Mouse (Mus musculus) embryonic facial prominence, embryonic 10.5 days (tissue): ENCODE measurements around the gene Kansl1l. TPM values are rescaled to one million over a fixed set of nuclear protein-coding genes. Genes with fewer than 3 reads are reported as not detected.

Experiments used
- DNase-seq: peaks from one replicate; pipeline ENCODE4 v3.0.0-alpha.2; 2017; ENCODE audit warnings: low spot score
- H3K27ac ChIP-seq: fragments of 300-500 bp; sonication (generic); replicated peaks from 2 replicates; pipeline ENCODE4 v1.5.1; 2016; ENCODE audit warnings: mild to moderate bottlenecking
- H3K27me3 ChIP-seq: fragments of 300-500 bp; sonication (generic); replicated peaks from 2 replicates; pipeline ENCODE4 v1.6.1; 2016; ENCODE audit warnings: low read depth, mild to moderate bottlenecking; ENCODE audit not compliant: poor library complexity, severe bottlenecking
- H3K36me3 ChIP-seq: fragments of 300-500 bp; sonication (generic); replicated peaks from 2 replicates; pipeline ENCODE4 v1.6.1; 2016; ENCODE audit warnings: mild to moderate bottlenecking, moderate library complexity
- H3K4me1 ChIP-seq: fragments of 300-500 bp; sonication (generic); 2 replicates; pipeline ENCODE4 v1.6.1; 2016
- H3K4me3 ChIP-seq: fragments of 300-500 bp; sonication (generic); 2 replicates; pipeline ENCODE4 v1.5.1; 2016; ENCODE audit warnings: mild to moderate bottlenecking, moderate library complexity
- H3K9me3 ChIP-seq: fragments of 300-500 bp; sonication (generic); 2 replicates; pipeline ENCODE4 v1.6.1; 2016; ENCODE audit warnings: mild to moderate bottlenecking
- WGBS: fragments of 180-500 bp; shearing (Covaris S2); methylation state at CpG from one replicate; pipeline ENCODE4 v1.1.7; 2016; 5-methylcytosine and 5-hydroxymethylcytosine counted together
- polyA plus RNA-seq: library from polyadenylated mRNA; unstranded; fragments of >200 nt; fragmentation: Nextera tagmentation; extraction: Ambion mirVana; gene quantifications from 2 replicates; pipeline ENCODE4 v1.2.1, GENCODE M21; 2016

Gene Kansl1l
- polyA plus RNA-seq, 1 experiment from 2014 or later: 9.3 TPM

GRCm38 (mm10) chr1:66678662-66679061 is 138.7 kb downstream of the Kansl1l start:
- H3K4me3 ChIP-seq: no peak overlapping the region
- H3K27me3 ChIP-seq: no peaks in the 10 kb centered on the region
- H3K9me3 ChIP-seq: no peaks in the 10 kb centered on the region
- H3K36me3 ChIP-seq: no peaks in the 10 kb centered on the region
- no peak overlapping the region for H3K27ac ChIP-seq
- DNase-seq: no peak
- H3K4me1 ChIP-seq: no peaks in the 10 kb centered on the region
- 55% methylated on average over 2 of the region's 2 CpGs for WGBS

DNA sequence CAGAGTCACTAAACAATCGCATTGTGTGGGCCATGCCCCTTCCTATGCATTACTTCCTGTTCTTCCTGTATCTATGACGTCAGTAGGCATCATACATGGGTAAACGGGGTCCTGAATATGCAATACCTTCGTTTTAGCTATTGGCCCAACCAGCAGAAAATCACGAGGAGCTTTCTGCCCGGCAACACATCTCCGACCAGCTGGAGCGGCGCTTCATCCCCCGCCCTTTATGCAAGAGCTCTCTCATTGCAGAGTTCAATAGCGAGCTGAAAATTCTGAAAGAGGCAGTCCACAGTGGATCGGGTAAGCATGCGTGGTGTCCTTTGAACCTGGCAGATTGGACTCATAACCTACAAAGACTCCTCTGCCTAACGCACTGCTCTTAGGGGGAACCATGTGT is 139.4 kb downstream of the Kansl1l start:
- no peak for DNase-seq
- Histone ChIP-seq H3K4me3 (no peak overlapping the region), H3K36me3 (no peaks in the 10 kb centered on the region), H3K27ac (no peak overlapping the region), H3K27me3 (no peaks in the 10 kb centered on the region), H3K9me3 (no peaks in the 10 kb centered on the region), H3K4me1 (no peaks in the 10 kb centered on the region)
- 81% methylated on average over 14 of the region's 14 CpGs for WGBS

DNA sequence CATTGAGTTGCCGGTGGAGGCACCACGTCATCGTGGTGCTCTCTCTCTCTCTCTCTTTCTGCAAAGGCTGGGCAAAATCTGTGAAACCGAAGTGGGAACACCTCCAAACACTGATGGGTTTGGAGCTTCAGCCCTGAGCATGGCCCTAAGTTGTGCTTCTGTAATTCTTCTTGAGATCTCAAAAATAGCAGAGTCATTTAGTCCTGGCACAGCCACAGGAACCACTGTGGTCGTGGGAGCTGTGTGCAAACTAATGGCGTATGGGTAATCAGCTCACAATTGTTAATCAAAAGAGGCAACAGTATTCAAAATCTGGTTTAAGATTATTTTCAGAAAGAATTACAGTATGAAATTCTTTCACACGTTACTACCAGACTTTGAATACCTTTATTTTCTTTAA is 144.6 kb downstream of the Kansl1l start:
- no peaks in the 10 kb centered on the region for H3K27me3 ChIP-seq
- no peak overlapping the region for H3K27ac ChIP-seq
- no peaks in the 10 kb centered on the region for H3K4me1 ChIP-seq
- 89% methylated on average over 7 of the region's 7 CpGs for WGBS
- H3K9me3 ChIP-seq: no peaks in the 10 kb centered on the region
- DNase-seq: no peak
- no peaks in the 10 kb centered on the region for H3K36me3 ChIP-seq
- no peak overlapping the region for H3K4me3 ChIP-seq

DNA sequence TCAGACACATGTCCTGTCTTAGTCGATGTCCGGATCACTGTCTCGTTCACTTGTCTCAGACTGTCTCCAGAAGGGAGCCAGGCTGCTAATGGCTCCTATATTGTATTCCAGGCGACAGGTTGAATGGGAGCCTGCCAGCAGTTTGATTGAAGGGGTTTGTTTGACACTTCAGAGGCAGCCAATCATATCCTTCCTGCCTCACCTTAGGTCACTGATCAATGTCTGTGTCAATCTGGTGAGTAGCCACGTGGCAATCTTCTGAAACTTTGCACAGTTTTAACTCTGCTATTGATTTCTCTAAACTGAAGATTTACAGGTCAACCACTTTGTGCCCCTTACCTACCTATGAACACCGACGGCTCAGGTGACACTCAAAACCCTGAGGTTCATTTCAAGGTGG is 145.9 kb downstream of the Kansl1l start:
- Histone ChIP-seq H3K36me3 (no peaks in the 10 kb centered on the region), H3K4me3 (no peak overlapping the region), H3K9me3 (no peaks in the 10 kb centered on the region), H3K27ac (no peak overlapping the region), H3K4me1 (no peaks in the 10 kb centered on the region), H3K27me3 (no peaks in the 10 kb centered on the region)
- no peak for DNase-seq
- WGBS: 70% methylated on average over 7 of the region's 7 CpGs

Other genes starting within 250 kb of the Kansl1l start
- gene Rpe, start 116.7 kb downstream of the Kansl1l start, polyA plus RNA-seq: 48.0 and 48.2 TPM in 2 replicates
- 35.7 and 40.4 TPM in 2 replicates for gene Acadl, start 45.7 kb upstream of the Kansl1l start, polyA plus RNA-seq
- gene Myl1, start 127.8 kb upstream of the Kansl1l start, polyA plus RNA-seq: 0.54 and 1.3 TPM in 2 replicates
- 70.7 and 79.7 TPM in 2 replicates for gene Lancl1, start 221.3 kb upstream of the Kansl1l start, polyA plus RNA-seq